Mouse (Mus musculus) intestine, embryonic 15.5 days (tissue): ENCODE measurements around the gene Ift172. TPM values are rescaled to one million over a fixed set of nuclear protein-coding genes. Genes with fewer than 3 reads are reported as not detected.

Source experiments
- ATAC-seq: fragments of 200-750 bp; cut with Nextera tagmentation; 2 replicates; pipeline ENCODE4 v1.8.0; 2017; ENCODE audit warnings: moderate TSS enrichment, moderate library complexity
- H3K27ac ChIP-seq: fragments of 300-500 bp; sonication (generic); 2 replicates; pipeline ENCODE4 v1.5.1; 2015; ENCODE audit warnings: mild to moderate bottlenecking, inconsistent platforms
- H3K27me3 ChIP-seq: fragments of 300-500 bp; sonication (generic); replicated peaks from 2 replicates; pipeline ENCODE4 v1.6.1; 2015; ENCODE audit warnings: inconsistent platforms
- H3K36me3 ChIP-seq: fragments of 300-500 bp; sonication (generic); 2 replicates; pipeline ENCODE4 v1.6.1; 2015; ENCODE audit warnings: inconsistent platforms
- H3K4me1 ChIP-seq: fragments of 300-500 bp; sonication (generic); replicated peaks from 2 replicates; pipeline ENCODE4 v1.6.1; 2015; ENCODE audit warnings: inconsistent platforms
- H3K4me2 ChIP-seq: fragments of 300-500 bp; sonication (generic); replicated peaks from 2 replicates; pipeline ENCODE4 v1.6.1; 2015; ENCODE audit warnings: mild to moderate bottlenecking, inconsistent platforms
- H3K4me3 ChIP-seq: fragments of 300-500 bp; sonication (generic); replicated peaks from 2 replicates; pipeline ENCODE4 v1.5.1; 2015; ENCODE audit warnings: inconsistent platforms
- H3K9ac ChIP-seq: fragments of 300-500 bp; sonication (generic); 2 replicates; pipeline ENCODE4 v1.6.1; 2015; ENCODE audit warnings: inconsistent platforms
- H3K9me3 ChIP-seq: fragments of 300-500 bp; sonication (generic); 2 replicates; pipeline ENCODE4 v1.6.1; 2016; ENCODE audit warnings: inconsistent platforms
- WGBS: fragments of 180-500 bp; shearing (Covaris S2); methylation state at CpG from one replicate; pipeline ENCODE4 v1.1.7; 2015; 5-methylcytosine and 5-hydroxymethylcytosine counted together
- polyA plus RNA-seq: library from polyadenylated mRNA; unstranded; fragments of >200 nt; fragmentation: Nextera tagmentation; extraction: Ambion mirVana; gene quantifications from 2 replicates; pipeline ENCODE4 v1.2.1, GENCODE M21; 2015

Ift172 gene
- polyA plus RNA-seq, 1 experiment from 2014 or later, result 20.1 TPM

DNA sequence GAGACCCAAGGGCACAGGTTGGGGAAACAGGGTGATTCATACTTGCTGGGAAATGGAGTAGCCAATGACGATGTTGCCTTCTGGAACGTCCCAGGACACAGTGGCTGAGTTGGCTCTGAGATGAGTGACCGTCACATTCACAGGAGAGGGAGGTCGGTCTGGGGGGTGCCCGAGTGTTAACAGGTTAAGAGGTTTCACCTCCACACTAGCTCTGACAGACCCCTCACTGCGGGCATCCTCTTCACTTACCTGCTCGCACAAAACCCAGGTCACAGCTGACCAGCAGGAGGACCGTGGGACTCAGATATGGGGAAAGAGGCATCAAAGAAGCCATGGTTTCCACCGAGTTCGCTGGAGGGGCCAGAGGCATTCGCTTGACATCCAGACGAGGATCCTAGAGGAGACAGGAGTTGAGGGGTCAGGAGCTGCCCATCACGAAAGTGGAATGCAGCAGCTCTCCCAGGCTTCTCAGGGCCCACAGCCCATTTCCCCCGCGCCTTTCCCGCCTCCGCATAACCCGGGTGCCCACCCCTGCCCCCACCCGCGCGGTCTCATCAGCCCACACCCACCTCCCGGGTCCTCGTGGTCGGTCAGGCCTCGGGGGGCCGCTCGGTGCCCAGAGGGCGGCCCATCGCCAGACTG is 4.2 kb upstream of the Ift172 start:
- Histone ChIP-seq H3K4me2 (peak overlapping the region; percentile 91), H3K9me3 (no peaks in the 10 kb centered on the region), H3K4me1 (peaks cover 13% of the 10 kb centered on the region; the same call in 1 of the 2 replicates), H3K36me3 (0 out of 2 replicates have a peak, but pooled peaks cover 9% of the 10 kb centered on the region), H3K27ac (peak overlapping the region; percentile 33; the same call in 1 of the 2 replicates), H3K9ac (peak overlapping the region; percentile 87), H3K27me3 (no peaks in the 10 kb centered on the region), H3K4me3 (peak overlapping the region; percentile 79)
- ATAC-seq, result peak; percentile 16
- WGBS, result 6% methylated on average over 29 of the region's 29 CpGs

DNA sequence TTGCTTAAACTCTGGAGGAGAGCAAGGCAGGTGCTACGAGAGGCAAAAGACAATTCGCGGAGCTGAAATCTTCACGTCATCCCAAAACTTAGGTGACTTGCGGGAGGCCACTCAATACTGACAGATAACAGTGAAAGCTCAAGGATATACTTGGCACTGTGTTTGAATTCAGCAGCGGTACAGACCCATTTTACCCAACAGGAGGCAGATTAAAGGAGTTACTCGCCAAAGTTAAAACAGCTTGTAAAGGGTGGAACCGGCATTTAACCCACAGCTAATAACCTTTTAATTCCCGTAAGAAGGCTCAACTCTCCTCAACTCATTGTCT is 409 bp upstream of the Ift172 start:
- peak overlapping the region; percentile 51 for H3K4me3 ChIP-seq
- peaks cover 15% of the 10 kb centered on the region; the same call in 1 of the 2 replicates for H3K4me1 ChIP-seq
- no peaks in the 10 kb centered on the region for H3K27me3 ChIP-seq
- ATAC-seq, result no peak
- H3K9ac ChIP-seq, result peak overlapping the region; percentile 47
- 0 out of 2 replicates have a peak, but pooled peaks cover 9% of the 10 kb centered on the region for H3K36me3 ChIP-seq
- H3K9me3 ChIP-seq, result no peaks in the 10 kb centered on the region
- H3K4me2 ChIP-seq, result peak overlapping the region; percentile 78
- WGBS, result 4% methylated on average over 9 of the region's 9 CpGs
- peak overlapping the region; percentile 48; the same call in 1 of the 2 replicates for H3K27ac ChIP-seq

DNA sequence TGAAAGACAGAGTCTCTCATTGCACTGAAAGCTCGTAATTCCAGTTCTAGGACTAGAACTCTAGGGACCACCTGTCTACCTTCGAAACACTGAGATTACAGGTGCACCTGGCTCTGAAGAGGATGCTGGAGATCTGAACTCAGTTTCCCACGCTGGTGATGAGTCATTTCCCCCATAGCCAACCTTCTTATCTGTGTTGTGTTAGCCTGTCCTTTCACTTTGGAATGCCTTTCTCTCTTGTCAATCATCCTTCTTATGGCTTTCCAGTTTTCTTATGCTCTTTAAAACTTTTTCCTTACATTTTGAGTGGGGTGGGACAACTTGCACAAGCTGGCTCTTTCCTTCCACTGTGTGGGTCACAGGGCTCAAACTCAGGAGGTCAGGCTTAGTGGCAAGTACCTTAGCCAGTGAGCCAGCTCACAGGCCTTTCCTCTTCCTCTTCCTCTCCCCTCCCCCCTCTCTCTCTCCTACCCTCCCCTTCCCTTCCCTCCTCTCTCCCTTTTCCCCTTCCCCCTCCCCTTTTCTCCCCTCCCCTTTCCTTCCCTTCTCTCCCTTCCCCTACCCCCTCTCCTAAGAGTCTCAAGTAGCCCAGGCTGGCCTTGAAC is 1.2 kb downstream of the Ift172 start:
- 84% methylated on average over 3 of the region's 3 CpGs for WGBS
- H3K27ac ChIP-seq, result no peak overlapping the region
- H3K9ac ChIP-seq, result no peak overlapping the region
- peaks cover 16% of the 10 kb centered on the region; the same call in 1 of the 2 replicates for H3K36me3 ChIP-seq
- H3K4me3 ChIP-seq, result no peak overlapping the region
- H3K9me3 ChIP-seq, result no peaks in the 10 kb centered on the region
- no peaks in the 10 kb centered on the region for H3K27me3 ChIP-seq
- no peak for ATAC-seq
- H3K4me2 ChIP-seq, result peak overlapping the region; percentile 78
- peaks cover 11% of the 10 kb centered on the region; the same call in 1 of the 2 replicates for H3K4me1 ChIP-seq

DNA sequence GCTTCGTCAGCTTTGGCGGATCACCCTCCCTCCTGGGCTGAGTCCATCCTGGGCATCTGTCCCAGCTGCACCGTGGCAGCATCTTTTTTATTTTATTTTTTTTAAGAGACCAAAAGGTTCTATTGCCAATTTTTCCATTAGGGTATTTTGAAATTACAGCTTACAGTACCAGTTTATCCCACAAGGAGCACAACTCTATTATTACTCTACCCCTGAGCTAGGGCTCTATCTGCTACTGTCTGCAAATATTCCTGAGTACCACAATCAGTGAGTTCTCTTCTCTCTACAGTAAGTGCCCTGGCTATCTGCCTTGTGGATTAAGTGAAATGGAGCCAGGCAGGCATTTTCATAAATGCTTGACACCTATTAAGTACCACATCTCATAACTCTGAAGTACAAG is 2.3 kb downstream of the Ift172 start:
- 77% methylated on average over 3 of the region's 3 CpGs for WGBS
- no peak for ATAC-seq
- Histone ChIP-seq H3K4me3 (no peak overlapping the region), H3K9ac (no peak overlapping the region), H3K36me3 (peaks cover 16% of the 10 kb centered on the region; the same call in 1 of the 2 replicates), H3K4me1 (peaks cover 3% of the 10 kb centered on the region; the same call in 1 of the 2 replicates), H3K27ac (no peak overlapping the region), H3K27me3 (no peaks in the 10 kb centered on the region), H3K9me3 (no peaks in the 10 kb centered on the region), H3K4me2 (no peak overlapping the region)

DNA sequence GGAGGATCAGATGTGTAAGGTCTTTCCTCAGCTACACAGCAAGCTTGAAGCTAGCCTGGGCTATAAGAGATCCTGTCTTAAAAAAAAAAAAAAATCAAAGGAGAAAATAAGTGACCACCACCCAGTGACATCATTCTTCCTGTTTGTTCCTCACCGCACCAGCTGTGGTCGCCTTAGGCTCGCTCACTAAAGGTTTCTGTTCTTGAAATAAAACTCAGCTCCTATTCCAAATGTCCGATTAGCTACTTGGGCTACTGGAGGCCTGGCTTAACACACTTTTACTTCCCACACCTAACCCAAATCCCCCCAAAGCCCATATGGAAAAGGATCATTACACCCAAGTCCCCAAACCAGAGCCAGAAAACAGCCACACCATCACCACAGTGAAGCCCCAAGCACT is 2.7 kb downstream of the Ift172 start:
- no peak overlapping the region for H3K4me3 ChIP-seq
- WGBS, result 76% methylated on average over 4 of the region's 4 CpGs
- no peak for ATAC-seq
- H3K4me1 ChIP-seq, result peaks cover 3% of the 10 kb centered on the region; the same call in 1 of the 2 replicates
- H3K9me3 ChIP-seq, result no peaks in the 10 kb centered on the region
- no peak overlapping the region for H3K27ac ChIP-seq
- H3K36me3 ChIP-seq, result peaks cover 18% of the 10 kb centered on the region; the same call in 1 of the 2 replicates
- H3K4me2 ChIP-seq, result no peak overlapping the region
- no peaks in the 10 kb centered on the region for H3K27me3 ChIP-seq
- no peak overlapping the region for H3K9ac ChIP-seq

DNA sequence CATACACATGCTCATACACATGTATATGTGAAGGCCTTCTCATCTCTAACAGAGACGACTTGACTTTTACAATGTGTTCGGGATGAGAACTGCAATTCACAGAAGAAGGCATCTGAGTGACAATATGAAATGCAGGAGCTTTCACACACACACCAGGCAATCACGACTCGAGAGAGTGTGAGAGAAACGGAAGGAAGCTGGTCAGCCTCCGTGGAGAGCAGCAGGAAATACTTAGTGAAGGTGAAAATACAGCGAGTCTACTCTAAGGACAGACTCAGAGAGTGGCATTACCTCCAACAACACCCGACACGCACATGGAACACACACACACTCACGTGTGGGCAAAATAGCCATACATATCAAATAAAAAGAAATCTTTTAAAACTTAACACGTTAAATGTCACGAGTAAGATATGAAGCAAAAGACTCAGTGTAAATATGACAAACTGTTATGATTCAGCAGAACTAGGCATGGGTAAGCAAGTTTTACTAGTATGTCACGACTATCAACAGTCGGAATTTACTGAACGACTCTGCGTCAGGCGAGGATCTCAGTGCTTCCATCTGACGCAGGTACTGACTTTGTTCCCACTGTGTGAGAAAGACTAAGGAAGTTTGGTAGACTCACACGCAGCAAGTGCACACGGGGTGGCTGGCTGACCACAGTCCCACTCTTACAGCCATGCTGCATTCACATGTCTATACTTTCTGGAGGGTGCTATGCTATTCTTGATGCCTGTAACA is 11.5 kb downstream of the Ift172 start:
- Histone ChIP-seq H3K4me3 (no peak overlapping the region), H3K4me2 (no peak overlapping the region), H3K9me3 (no peaks in the 10 kb centered on the region), H3K4me1 (no peaks in the 10 kb centered on the region), H3K9ac (no peak overlapping the region), H3K27ac (no peak overlapping the region), H3K27me3 (no peaks in the 10 kb centered on the region), H3K36me3 (peaks cover 28% of the 10 kb centered on the region; the same call in 1 of the 2 replicates)
- no peak for ATAC-seq
- WGBS, result 86% methylated on average over 20 of the region's 20 CpGs

DNA sequence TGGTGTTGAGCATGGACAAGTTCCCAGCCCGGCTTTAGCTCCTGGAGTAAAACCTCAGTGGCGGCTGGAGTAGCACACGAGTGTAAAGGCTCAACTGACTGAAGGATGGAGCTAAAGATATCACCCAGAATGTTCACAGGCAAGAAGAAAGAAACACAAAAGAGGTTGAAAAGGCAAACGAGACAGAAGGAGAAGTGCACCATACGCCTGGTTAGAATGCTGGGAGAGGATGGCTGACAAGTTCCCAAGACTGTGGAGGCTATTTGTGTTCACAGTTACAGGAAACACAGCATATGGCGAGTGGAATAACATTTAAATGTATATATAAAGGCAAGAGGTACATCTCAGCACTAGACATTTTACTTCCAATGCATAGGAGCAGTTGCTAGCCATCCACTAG is 17.9 kb downstream of the Ift172 start:
- Histone ChIP-seq H3K4me1 (no peaks in the 10 kb centered on the region), H3K27ac (no peak overlapping the region), H3K9ac (no peak overlapping the region), H3K4me2 (no peak overlapping the region), H3K36me3 (0 out of 2 replicates have a peak, but pooled peaks cover 6% of the 10 kb centered on the region), H3K27me3 (no peaks in the 10 kb centered on the region), H3K4me3 (no peak overlapping the region), H3K9me3 (no peaks in the 10 kb centered on the region)
- ATAC-seq, result no peak
- 83% methylated on average over 6 of the region's 6 CpGs for WGBS

DNA sequence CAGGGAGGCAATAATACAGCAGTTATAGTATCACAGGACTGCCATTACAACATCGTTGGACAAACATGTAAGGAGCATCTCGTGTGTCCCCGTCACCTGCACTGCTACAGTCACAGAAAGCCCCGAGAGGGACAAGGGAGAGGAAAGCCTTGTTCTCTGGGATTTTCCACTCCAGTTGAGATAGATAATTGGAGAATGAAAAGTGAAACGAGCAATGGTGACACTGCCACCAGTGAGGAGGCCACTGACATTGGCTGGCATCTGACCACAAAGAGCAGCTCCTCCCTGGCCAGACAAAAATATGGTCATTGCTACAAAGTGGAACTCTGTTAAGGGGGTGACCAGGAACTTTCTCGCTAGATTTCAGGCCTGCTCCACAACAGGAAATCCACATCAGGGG is 23.2 kb downstream of the Ift172 start:
- peaks cover 20% of the 10 kb centered on the region for H3K36me3 ChIP-seq
- no peak overlapping the region for H3K4me3 ChIP-seq
- H3K9ac ChIP-seq, result no peak overlapping the region
- no peak for ATAC-seq
- 86% methylated on average over 6 of the region's 6 CpGs for whole genome bisulfite sequencing
- no peak overlapping the region for H3K27ac ChIP-seq
- H3K4me1 ChIP-seq, result no peaks in the 10 kb centered on the region
- no peaks in the 10 kb centered on the region for H3K9me3 ChIP-seq
- no peaks in the 10 kb centered on the region for H3K27me3 ChIP-seq
- H3K4me2 ChIP-seq, result no peak overlapping the region

DNA sequence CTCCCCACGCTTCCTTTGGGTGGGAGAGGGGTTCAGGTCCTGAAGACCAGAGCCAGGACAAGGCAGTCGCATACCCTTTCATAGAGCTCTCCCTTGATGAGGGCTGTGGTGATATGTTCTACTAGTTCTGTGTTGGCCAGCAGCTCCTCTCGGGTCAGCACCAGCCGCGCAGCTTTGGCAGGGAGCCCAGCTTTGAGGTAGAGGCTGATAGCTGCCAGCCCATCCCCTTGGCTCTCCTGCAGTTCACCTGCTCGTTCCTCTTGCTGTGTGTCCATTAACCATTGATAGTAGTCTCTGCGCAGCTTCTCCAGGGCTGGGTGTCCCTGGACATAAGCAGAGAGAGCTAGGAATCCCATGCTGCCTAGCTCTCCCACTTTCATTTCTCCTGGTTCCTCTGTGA is 24.8 kb downstream of the Ift172 start:
- peaks cover 23% of the 10 kb centered on the region for H3K36me3 ChIP-seq
- H3K4me2 ChIP-seq, result no peak overlapping the region
- no peaks in the 10 kb centered on the region for H3K4me1 ChIP-seq
- H3K4me3 ChIP-seq, result no peak overlapping the region
- H3K9ac ChIP-seq, result no peak overlapping the region
- no peak overlapping the region for H3K27ac ChIP-seq
- no peaks in the 10 kb centered on the region for H3K9me3 ChIP-seq
- no peaks in the 10 kb centered on the region for H3K27me3 ChIP-seq
- 87% methylated on average over 7 of the region's 7 CpGs for WGBS
- no peak for ATAC-seq

DNA sequence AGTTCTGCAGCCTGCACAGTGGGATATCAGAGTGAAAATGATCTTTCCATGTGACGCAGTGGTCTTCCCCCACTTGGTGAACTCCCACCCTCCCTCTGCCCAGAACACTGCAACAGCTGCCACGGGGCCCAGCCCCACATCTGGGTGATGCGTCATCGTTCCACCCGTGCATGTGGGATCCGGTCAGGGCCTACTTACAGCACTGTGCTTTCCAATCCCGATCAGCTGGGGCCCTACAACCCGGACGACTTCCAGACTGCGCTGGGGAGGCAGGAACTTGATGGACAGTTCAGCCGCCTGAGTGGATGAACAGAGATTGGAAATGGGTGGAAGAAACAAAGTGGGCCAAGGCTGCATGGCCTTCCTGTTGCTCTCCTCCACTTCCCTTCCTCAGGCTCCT is 33.3 kb downstream of the Ift172 start:
- no peaks in the 10 kb centered on the region for H3K27me3 ChIP-seq
- no peak overlapping the region for H3K4me3 ChIP-seq
- 0 out of 2 replicates have a peak, but pooled peaks cover 7% of the 10 kb centered on the region for H3K4me1 ChIP-seq
- WGBS, result 85% methylated on average over 11 of the region's 11 CpGs
- H3K27ac ChIP-seq, result no peak overlapping the region
- H3K4me2 ChIP-seq, result no peak overlapping the region
- no peak for ATAC-seq
- peaks cover 16% of the 10 kb centered on the region for H3K36me3 ChIP-seq
- H3K9ac ChIP-seq, result no peak overlapping the region
- H3K9me3 ChIP-seq, result no peaks in the 10 kb centered on the region

DNA sequence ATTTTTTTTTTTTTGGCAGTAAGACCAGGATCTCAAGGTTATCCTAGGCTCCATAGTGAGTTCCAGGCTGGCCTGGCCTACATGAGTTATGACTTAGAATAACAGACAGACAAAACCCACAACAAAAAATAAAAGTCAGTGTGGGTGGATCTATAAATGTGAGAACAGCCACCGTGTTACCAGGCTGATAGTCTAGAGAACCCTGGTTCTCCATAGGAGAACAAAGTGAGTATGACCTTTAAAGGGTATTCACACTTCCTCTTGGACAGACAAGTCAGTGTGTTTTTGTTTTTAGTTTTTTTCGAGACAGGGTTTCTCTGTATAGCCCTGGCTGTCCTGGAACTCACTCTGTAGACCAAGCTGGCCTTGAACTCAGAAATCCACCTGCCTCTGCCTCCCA is 34.9 kb downstream of the Ift172 start:
- ATAC-seq, result no peak
- WGBS, result 92% methylated on average over 2 of the region's 2 CpGs
- H3K27ac ChIP-seq, result no peak overlapping the region
- no peak overlapping the region for H3K9ac ChIP-seq
- no peak overlapping the region for H3K4me2 ChIP-seq
- H3K9me3 ChIP-seq, result no peaks in the 10 kb centered on the region
- H3K4me3 ChIP-seq, result no peak overlapping the region
- peaks cover 19% of the 10 kb centered on the region for H3K36me3 ChIP-seq
- H3K4me1 ChIP-seq, result peaks cover 15% of the 10 kb centered on the region
- H3K27me3 ChIP-seq, result no peaks in the 10 kb centered on the region

DNA sequence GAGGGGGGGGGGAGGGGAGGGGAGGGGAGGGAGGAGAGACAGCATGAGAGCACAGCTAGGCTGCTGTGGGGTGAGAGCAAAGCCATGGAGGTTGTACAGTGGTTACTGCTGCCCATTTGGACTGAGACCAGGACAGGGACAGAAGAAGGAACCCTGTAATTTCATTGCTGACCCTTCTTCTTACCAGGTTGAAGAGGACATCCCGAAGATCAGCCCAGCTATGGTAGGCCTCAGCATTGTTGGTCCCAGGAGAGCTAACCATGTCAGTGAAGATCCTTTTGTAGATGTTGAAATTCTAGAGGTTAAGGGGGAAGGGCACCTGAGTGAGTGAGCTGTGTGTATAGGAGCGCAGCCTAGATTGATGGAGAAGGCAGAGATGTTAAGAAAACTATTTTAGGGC is 35.5 kb downstream of the Ift172 start:
- no peaks in the 10 kb centered on the region for H3K9me3 ChIP-seq
- H3K27ac ChIP-seq, result no peak overlapping the region
- H3K9ac ChIP-seq, result no peak overlapping the region
- no peak overlapping the region for H3K4me2 ChIP-seq
- H3K4me3 ChIP-seq, result no peak overlapping the region
- ATAC-seq, result no peak
- peaks cover 24% of the 10 kb centered on the region for H3K36me3 ChIP-seq
- 92% methylated on average over 2 of the region's 2 CpGs for WGBS
- H3K4me1 ChIP-seq, result peaks cover 16% of the 10 kb centered on the region
- H3K27me3 ChIP-seq, result no peaks in the 10 kb centered on the region
